Mouse (Mus musculus) liver, embryonic 11.5 days (tissue): ENCODE results near the gene Wipi1. TPM values are rescaled to one million over a fixed set of nuclear protein-coding genes. Genes with fewer than 3 reads are reported as not detected.

Source experiments
- ATAC-seq: fragments of 200-750 bp; cut with Nextera tagmentation; replicated peaks from 2 replicates; pipeline ENCODE4 v1.8.0; 2017; ENCODE audit warnings: moderate number of reproducible peaks, mild to moderate bottlenecking, moderate TSS enrichment, moderate library complexity; ENCODE audit not compliant: low FRiP score
- DNase-seq: peaks from one replicate; pipeline ENCODE4 v3.0.0-alpha.2; 2017; ENCODE audit warnings: low spot score
- H3K27ac ChIP-seq: fragments of 300-500 bp; sonication (generic); 2 replicates; pipeline ENCODE4 v1.5.1; 2014; ENCODE audit warnings: mild to moderate bottlenecking, low read depth, low read length, control low read depth
- H3K27me3 ChIP-seq: fragments of 300-500 bp; sonication (generic); replicated peaks from 2 replicates; pipeline ENCODE4 v1.6.1; 2014; ENCODE audit warnings: low read length, mixed read lengths; ENCODE audit not compliant: control insufficient read depth, insufficient read depth
- H3K36me3 ChIP-seq: fragments of 300-500 bp; sonication (generic); 2 replicates; pipeline ENCODE4 v1.6.1; 2014; ENCODE audit warnings: mild to moderate bottlenecking, low read length, moderate library complexity, mixed read lengths; ENCODE audit not compliant: control insufficient read depth, insufficient read depth
- H3K4me1 ChIP-seq: fragments of 300-500 bp; sonication (generic); replicated peaks from 2 replicates; pipeline ENCODE4 v1.6.1; 2014; ENCODE audit warnings: low read length, mixed read lengths; ENCODE audit not compliant: control insufficient read depth, insufficient read depth
- H3K4me2 ChIP-seq: fragments of 300-500 bp; sonication (generic); 2 replicates; pipeline ENCODE4 v1.6.1; 2014; ENCODE audit warnings: mild to moderate bottlenecking, control low read depth, moderate library complexity
- H3K4me3 ChIP-seq: fragments of 300-500 bp; sonication (generic); 2 replicates; pipeline ENCODE4 v1.5.1; 2014; ENCODE audit warnings: low read depth, low read length, control low read depth
- H3K9ac ChIP-seq: fragments of 300-500 bp; sonication (generic); 2 replicates; pipeline ENCODE4 v1.6.1; 2014; ENCODE audit warnings: low read depth, low read length, control low read depth
- H3K9me3 ChIP-seq: fragments of 300-500 bp; sonication (generic); 2 replicates; pipeline ENCODE4 v1.6.1; 2016; ENCODE audit warnings: low read length, inconsistent platforms, mixed read lengths; ENCODE audit not compliant: control insufficient read depth
- WGBS: fragments of 180-500 bp; shearing (Covaris S2); extraction: QIAGEN DNeasy Blood & Tissue Kit; methylation state at CpG from one replicate; pipeline ENCODE4 v1.1.7; 2014; 5-methylcytosine and 5-hydroxymethylcytosine counted together
- polyA plus RNA-seq: library from polyadenylated mRNA; unstranded; fragments of >200 nt; fragmentation: Nextera tagmentation; extraction: Ambion mirVana; gene quantifications from 2 replicates; pipeline ENCODE4 v1.2.1, GENCODE M21; 2014

The Wipi1 gene
- polyA plus RNA-seq, 1 experiment from 2014 or later = 21.8 TPM

DNA sequence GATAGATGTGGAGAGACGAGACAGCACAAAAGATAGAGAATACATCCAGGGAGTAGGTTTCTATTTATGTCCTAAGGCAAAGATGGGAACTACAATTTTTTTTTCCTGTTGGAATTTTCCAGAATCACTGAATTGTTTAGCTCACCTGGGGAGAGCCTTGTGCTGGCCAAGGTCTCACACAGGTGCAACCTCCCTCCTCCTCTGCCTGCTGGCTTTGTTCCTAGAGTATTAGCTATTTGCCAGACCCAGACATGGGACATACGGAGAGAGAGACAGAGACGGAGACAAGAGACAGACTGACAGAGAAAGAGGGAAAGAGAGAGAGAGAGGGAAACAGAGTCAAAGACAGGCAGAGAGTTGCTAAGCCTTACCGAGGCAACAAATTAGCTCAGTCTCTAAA, 86.2 kb downstream of the Wipi1 start:
- Histone ChIP-seq H3K4me1 (no peaks in the 10 kb centered on the region), H3K4me2 (no peak overlapping the region), H3K4me3 (no peak overlapping the region), H3K27me3 (no peaks in the 10 kb centered on the region), H3K36me3 (no peaks in the 10 kb centered on the region), H3K9ac (no peak overlapping the region), H3K9me3 (no peaks in the 10 kb centered on the region), H3K27ac (no peak overlapping the region)
- DNase-seq (no peak), ATAC-seq (no peak)
- 84% methylated on average over 4 of the region's 4 CpGs for WGBS

DNA sequence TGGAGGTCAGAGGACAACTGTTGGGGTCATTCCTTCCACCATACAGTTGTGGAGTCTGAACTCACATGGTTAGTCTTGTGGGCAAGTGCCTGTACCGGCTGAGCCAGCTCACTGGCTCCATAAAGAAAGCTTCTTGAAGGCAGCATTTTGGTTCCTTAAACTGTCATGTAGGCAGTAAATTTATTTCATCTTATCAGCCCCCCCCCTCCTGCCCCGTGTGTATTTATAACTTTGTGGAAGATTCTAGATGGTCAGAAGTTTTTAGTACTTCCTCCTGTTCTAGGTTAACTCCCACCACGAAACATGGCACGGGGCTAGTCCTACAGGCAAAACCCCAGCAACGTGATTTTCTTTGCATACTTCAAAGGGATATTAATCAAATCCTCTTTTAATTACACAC, 86.9 kb downstream of the Wipi1 start:
- H3K27me3 ChIP-seq = no peaks in the 10 kb centered on the region
- no peaks in the 10 kb centered on the region for H3K4me1 ChIP-seq
- H3K36me3 ChIP-seq = no peaks in the 10 kb centered on the region
- ATAC-seq = no peak
- H3K4me3 ChIP-seq = no peak overlapping the region
- DNase-seq = no peak
- no peak overlapping the region for H3K9ac ChIP-seq
- H3K4me2 ChIP-seq = no peak overlapping the region
- H3K27ac ChIP-seq = no peak overlapping the region
- H3K9me3 ChIP-seq = no peaks in the 10 kb centered on the region
- 75% methylated on average over 5 of the region's 5 CpGs for WGBS

Other genes starting within 250 kb of the Wipi1 start
- 24.9 and 25.3 TPM in 2 replicates for gene Gna13, start 249.1 kb downstream of the Wipi1 start, polyA plus RNA-seq
- not detected in 2 replicates for gene 9930022D16Rik, start 198.1 kb downstream of the Wipi1 start, polyA plus RNA-seq
- gene Amz2, start 186.0 kb downstream of the Wipi1 start, polyA plus RNA-seq = 33.7 and 35.5 TPM in 2 replicates
- gene Arsg, start 138.6 kb downstream of the Wipi1 start, polyA plus RNA-seq = 5.8 and 6.2 TPM in 2 replicates
- 52.2 and 58.7 TPM in 2 replicates for gene Slc16a6, start 138.4 kb downstream of the Wipi1 start, polyA plus RNA-seq
- 261 and 285 TPM in 2 replicates for gene Prkar1a, start 37.4 kb upstream of the Wipi1 start, polyA plus RNA-seq
- 7.8 and 8.7 TPM in 2 replicates for gene Fam20a, start 110.3 kb upstream of the Wipi1 start, polyA plus RNA-seq
- gene 1700012B07Rik, start 216.1 kb upstream of the Wipi1 start, polyA plus RNA-seq = not detected in 2 replicates